Mouse (Mus musculus) CH12.LX (cell line): ENCODE data around the gene Asic2.

Experiments used
- CHD1 ChIP-seq: IDR thresholded peaks from 2 replicates; pipeline ENCODE4 v1.6.1; 2012; ENCODE audit warnings: low read depth, low read length, improper control_type of control experiment, inconsistent platforms
- USF1 ChIP-seq: IDR thresholded peaks from 2 replicates; pipeline ENCODE4 v1.6.1; 2014; ENCODE audit warnings: low read depth, mild to moderate bottlenecking, inconsistent platforms, low read length, improper control_type of control experiment

DNA sequence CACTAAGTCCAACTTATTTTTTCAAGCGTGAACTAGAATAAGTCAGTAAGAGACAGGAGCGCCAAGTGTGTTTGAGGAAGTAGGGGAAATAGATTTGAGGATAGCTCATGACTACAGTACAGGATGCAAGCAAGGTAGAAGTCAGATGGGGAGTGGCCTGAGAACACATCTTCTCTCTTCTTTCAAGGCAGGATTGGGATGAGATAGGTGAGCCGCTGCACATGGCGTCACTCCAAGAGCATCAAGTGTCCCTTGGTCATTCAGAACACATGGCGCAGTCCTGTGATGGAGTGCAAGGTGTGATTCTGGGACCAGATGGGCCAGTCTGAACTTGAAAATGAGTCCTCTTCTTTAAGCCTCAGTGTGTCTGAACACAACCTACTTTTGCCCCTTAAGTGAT, 366.5 kb downstream of the Asic2 start:
- no peak for TF ChIP-seq CHD1
- no peak for TF ChIP-seq USF1
